Mouse (Mus musculus) cerebellum, adult 2 months (tissue): ENCODE data around the gene Draxin.

Experiments used
- CTCF ChIP-seq: fragments of 200-500 bp; IDR thresholded peaks from 2 replicates; pipeline ENCODE4 v1.5.1; 2011; ENCODE audit warnings: low read depth, mild to moderate bottlenecking, control low read depth, low read length, moderate library complexity, borderline replicate concordance; ENCODE audit not compliant: insufficient read depth
- POLR2A ChIP-seq: fragments of 200-500 bp; IDR thresholded peaks from 2 replicates; pipeline ENCODE4 v1.6.1; 2011; ENCODE audit warnings: low read length, control low read depth, borderline replicate concordance; ENCODE audit not compliant: insufficient read depth

DNA sequence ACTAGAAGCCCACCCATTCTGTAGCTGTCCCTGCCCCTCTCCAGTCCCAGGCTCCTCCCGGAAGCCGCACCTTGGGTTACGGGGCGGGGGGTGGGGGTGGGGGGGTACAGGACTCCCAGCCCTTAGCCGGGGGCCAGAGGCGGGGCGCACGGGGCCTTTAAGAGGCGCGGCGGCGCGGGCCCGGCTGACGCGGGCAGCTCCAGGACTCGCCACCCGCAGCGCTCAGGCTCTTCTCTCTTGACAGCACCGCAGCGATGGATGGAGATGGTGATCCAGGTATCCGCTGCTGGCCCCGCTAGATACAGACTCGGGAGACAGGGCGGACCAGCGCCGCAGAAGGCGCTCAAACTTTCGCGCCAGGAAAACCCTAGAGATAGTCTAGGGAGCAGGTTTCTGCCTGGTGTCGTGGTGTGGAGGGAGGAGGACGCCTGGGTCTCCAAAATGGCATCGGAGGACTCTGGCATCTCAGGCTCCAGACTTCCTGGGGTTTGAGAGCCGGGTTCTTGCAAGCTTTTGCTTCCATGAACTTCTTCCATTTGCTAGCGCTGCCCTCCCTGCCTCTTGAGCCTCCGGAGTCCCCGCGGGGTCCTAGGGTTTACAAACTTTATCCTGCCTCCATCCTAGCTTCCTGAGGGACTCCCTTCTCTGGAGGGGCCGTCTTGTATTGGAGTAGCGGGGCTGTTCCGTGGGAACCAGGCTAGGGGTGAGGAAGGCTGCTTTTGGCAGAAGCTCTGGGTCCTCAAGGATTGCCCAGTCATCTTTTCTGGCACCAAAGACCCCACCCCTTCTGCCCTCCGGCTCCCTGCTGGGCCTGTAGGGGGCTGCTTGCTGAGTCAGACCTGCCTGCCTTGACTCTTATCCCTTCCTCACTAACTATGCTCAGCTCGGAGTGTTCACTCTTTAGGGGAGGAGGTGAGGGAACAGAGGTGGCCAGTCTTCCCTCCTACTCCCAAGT is 30.2 kb upstream of the Draxin start, which contains the start of the genes Fbxo44 and Fbxo2:
- TF ChIP-seq POLR2A (no peak), CTCF (no peak)
